Mouse (Mus musculus) kidney, embryonic 16.5 days (tissue): Measurements from ENCODE around the gene Myo7a. TPM values are rescaled to one million over a fixed set of nuclear protein-coding genes. Genes with fewer than 3 reads are reported as not detected.

Experiments used
- ATAC-seq: fragments of 200-750 bp; cut with Nextera tagmentation; 2 replicates; pipeline ENCODE4 v1.8.0; 2017; ENCODE audit warnings: moderate TSS enrichment; ENCODE audit not compliant: low FRiP score, low TSS enrichment
- H3K27ac ChIP-seq: fragments of 300-500 bp; sonication (generic); 2 replicates; pipeline ENCODE4 v1.5.1; 2014; ENCODE audit warnings: low read length
- H3K27me3 ChIP-seq: fragments of 300-500 bp; sonication (generic); 2 replicates; pipeline ENCODE4 v1.6.1; 2014; ENCODE audit warnings: low read length, control low read depth, mixed read lengths; ENCODE audit not compliant: insufficient read depth
- H3K36me3 ChIP-seq: fragments of 300-500 bp; sonication (generic); 2 replicates; pipeline ENCODE4 v1.6.1; 2014; ENCODE audit warnings: low read length, control low read depth, mixed read lengths; ENCODE audit not compliant: insufficient read depth
- H3K4me1 ChIP-seq: fragments of 300-500 bp; sonication (generic); 2 replicates; pipeline ENCODE4 v1.6.1; 2014; ENCODE audit warnings: low read length, control low read depth, mixed read lengths; ENCODE audit not compliant: insufficient read depth
- H3K4me2 ChIP-seq: fragments of 300-500 bp; sonication (generic); replicated peaks from 2 replicates; pipeline ENCODE4 v1.6.1; 2014; ENCODE audit warnings: low read depth, low read length
- H3K4me3 ChIP-seq: fragments of 300-500 bp; sonication (generic); 2 replicates; pipeline ENCODE4 v1.5.1; 2014; ENCODE audit warnings: mild to moderate bottlenecking, low read length
- H3K9ac ChIP-seq: fragments of 300-500 bp; sonication (generic); replicated peaks from 2 replicates; pipeline ENCODE4 v1.6.1; 2014; ENCODE audit warnings: low read length
- H3K9me3 ChIP-seq: fragments of 300-500 bp; sonication (generic); 2 replicates; pipeline ENCODE4 v1.6.1; 2016; ENCODE audit warnings: low read length, control low read depth
- WGBS: fragments of 180-500 bp; shearing (Covaris S2); extraction: QIAGEN DNeasy Blood & Tissue Kit; methylation state at CpG from one replicate; pipeline ENCODE4 v1.1.7; 2014; 5-methylcytosine and 5-hydroxymethylcytosine counted together
- polyA plus RNA-seq: library from polyadenylated mRNA; unstranded; fragments of >200 nt; fragmentation: Nextera tagmentation; extraction: Ambion mirVana; gene quantifications from 2 replicates; pipeline ENCODE4 v1.2.1, GENCODE M21; 2015

The Myo7a gene
- polyA plus RNA-seq, 1 experiment from 2014 or later: 15.2 TPM

DNA sequence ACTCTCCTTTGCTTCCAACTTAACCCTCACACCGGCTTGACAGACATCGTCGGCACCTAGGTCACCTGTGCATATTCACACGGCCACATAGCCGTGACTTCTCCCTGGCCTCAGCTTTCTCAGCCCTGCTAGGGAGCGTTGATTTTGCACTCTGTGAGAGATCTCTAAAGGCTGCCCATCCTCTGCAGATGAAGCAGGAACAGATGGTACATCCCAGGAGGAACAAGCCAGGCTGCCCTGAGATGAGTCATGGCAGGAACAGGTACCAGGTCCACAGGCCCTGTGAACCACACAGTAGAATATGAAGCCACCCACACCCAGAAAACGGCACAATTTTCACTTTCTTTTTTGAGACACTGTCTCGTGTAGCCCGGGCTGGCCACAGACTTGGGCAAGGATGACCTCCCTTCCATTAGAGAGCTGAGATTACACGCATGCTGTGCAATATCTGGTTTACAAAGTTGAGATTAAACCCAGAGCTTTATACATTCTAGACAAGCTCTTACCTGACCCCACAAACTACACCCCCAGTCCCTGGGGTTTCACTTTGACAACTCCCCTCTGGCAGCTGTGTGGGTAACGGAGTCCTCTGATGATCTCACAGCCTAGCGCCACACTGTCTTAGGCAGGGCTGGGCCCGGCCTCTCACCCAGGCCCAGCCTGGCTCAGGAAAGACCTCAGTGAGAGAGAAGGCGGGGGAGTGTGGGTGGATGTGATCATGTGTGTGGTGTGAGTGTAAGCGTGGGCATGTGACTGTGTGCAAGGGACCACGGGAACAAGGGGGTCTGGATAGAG lies 10.5 kb downstream of the Myo7a start:
- Histone ChIP-seq H3K27me3 (peaks cover 12% of the 10 kb centered on the region; the same call in 1 of the 2 replicates), H3K4me3 (no peak overlapping the region), H3K4me2 (no peak overlapping the region), H3K9me3 (no peaks in the 10 kb centered on the region), H3K4me1 (peaks cover 32% of the 10 kb centered on the region), H3K27ac (no peak overlapping the region), H3K9ac (no peak overlapping the region), H3K36me3 (no peaks in the 10 kb centered on the region)
- 77% methylated on average over 16 of the region's 16 CpGs for WGBS
- ATAC-seq: no peak

DNA sequence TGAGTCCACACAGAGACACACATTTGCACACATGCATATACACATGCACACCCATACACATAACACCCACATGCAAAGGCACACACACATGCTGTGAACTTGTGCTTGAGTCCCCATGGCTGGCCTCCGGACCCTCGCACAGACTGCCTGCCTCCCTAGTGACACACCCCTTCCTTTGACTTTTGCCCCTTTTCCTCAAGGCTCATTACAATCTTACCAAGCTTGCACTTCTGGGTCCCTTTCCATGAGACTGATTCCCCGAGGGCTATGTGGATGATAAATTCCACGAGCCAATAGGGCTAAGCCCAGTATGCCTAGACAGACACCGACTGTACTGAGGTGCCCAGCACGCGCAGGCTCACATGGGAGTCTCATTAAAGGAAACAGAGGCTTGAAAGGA lies 13.1 kb downstream of the Myo7a start:
- ATAC-seq: no peak
- Histone ChIP-seq H3K4me2 (no peak overlapping the region), H3K4me1 (peaks cover 34% of the 10 kb centered on the region), H3K4me3 (no peak overlapping the region), H3K36me3 (no peaks in the 10 kb centered on the region), H3K9me3 (no peaks in the 10 kb centered on the region), H3K27ac (peak overlapping the region; percentile 86; the same call in 1 of the 2 replicates), H3K27me3 (peaks cover 10% of the 10 kb centered on the region; the same call in 1 of the 2 replicates), H3K9ac (no peak overlapping the region)
- WGBS: 78% methylated on average over 7 of the region's 7 CpGs

DNA sequence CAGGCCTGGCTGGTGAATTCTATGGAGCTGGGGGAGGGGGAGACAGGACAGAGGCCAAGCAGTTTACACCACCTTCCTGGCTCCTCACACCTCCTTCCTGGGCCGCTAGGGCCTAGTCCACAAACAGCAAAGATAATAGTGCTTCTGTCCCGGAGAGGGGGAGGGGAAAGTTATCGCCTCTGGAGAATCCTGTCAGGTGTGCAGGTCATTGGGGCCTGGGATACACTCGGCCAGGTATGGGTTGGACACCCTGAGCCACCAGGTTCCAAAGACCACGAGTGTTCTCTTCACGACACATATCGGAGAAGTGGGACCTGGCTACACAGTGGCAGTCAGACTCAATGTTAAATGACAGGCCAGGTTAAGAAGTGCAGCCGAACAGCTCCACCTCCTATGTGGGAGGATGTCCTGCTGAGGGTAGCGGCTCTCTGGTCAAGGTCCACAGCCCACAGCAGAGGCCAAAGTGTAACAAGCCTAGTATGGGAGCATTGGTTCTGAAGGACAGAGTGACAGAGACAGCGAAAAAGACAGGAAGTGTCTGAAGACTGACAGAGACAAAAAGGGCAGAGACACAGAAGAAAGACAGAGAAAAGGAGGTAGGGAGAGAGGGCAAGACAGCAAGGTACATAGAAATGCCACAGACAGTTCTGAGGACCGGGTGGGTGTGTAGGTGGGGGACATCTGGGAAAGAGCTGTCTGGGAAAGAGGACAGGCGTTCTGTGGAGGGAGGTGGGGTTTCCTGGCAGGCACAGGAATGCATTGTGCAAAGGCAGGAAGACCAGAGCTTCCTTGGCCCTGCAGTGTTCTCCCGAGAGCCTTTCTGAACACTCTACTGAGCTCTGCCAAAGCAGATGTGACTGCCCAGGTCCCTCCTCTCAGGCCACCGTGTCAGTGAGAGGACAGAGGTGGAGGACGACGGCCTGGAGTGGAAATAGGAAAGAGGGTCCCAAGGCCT lies 14.6 kb downstream of the Myo7a start:
- Histone ChIP-seq H3K4me2 (no peak overlapping the region), H3K4me1 (peaks cover 29% of the 10 kb centered on the region), H3K9me3 (no peaks in the 10 kb centered on the region), H3K4me3 (no peak overlapping the region), H3K27me3 (no peaks in the 10 kb centered on the region), H3K27ac (peak overlapping the region; percentile 86), H3K36me3 (no peaks in the 10 kb centered on the region), H3K9ac (0 out of 2 replicates have a peak overlapping the region, but pooled peaks have one; percentile 47)
- WGBS: 25% methylated on average over 16 of the region's 16 CpGs
- ATAC-seq: peak; percentile 89

DNA sequence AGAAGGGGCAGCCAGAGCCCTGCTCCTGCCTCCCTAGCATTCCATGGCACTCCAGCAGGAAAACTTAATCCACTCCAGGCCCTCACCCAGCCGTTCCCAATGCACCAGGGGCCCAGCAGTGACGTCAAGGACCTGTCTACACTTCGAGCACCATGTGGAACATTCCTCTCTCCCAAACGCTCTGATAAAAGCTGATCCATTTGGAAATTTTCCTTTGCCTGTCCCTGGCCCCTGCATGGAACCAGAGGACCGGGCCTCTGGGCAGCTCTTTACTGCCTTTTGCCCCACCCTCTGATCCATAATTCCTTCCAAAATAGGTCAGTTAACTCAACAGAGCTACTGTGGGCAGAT lies 15.4 kb downstream of the Myo7a start:
- Histone ChIP-seq H3K4me2 (no peak overlapping the region), H3K36me3 (no peaks in the 10 kb centered on the region), H3K27ac (peak overlapping the region; percentile 86), H3K27me3 (no peaks in the 10 kb centered on the region), H3K4me3 (no peak overlapping the region), H3K9me3 (no peaks in the 10 kb centered on the region), H3K4me1 (peaks cover 29% of the 10 kb centered on the region), H3K9ac (no peak overlapping the region)
- 54% methylated on average over 5 of the region's 5 CpGs for WGBS
- 0 out of 2 replicates have a peak, but pooled peaks have one; percentile 1 for ATAC-seq

DNA sequence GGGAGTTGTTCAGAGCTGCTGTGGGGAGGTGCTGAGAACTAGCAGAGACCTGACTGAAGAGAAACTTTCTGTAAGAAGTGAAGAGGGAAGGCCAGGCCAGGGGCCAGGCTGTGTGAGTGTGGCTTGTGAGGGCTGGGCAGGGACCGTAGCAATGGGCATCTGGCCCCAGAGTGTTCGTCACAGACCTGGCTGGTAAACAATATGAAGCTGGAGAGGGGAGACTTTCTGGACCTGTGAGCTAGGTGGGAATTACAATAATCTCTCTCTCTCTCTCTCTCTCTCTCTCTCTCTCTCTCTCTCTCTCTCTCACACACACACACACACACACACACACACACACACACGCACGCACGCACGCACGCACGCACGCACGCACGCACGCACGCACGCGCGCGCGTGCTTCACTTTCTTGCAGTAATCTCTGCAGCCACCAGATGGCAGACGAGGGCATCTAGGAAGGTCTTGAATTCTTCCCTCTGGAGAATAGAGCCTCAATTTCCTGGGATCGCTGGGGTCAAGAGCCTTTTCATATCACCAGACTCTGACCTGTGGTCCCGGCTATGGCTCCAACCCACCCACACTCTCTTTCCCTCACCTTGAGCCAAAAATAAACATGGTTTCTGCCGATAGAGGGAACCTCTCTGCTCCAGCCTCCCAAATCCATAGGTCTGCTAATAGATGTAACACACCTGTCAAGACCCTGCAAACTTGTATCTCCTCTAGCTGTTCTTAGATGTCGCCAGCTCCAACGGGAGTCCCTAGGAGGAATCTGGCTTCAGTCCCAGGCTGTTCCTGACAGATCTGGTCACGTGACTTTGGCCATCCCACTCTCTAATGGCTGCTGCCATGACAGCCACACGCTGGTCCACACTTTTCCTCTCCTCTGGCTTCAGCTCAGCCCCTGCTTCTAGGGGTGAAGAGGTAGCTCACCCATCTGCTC lies 16.1 kb downstream of the Myo7a start:
- H3K36me3 ChIP-seq: no peaks in the 10 kb centered on the region
- peaks cover 29% of the 10 kb centered on the region for H3K4me1 ChIP-seq
- peak overlapping the region; percentile 46 for H3K4me2 ChIP-seq
- H3K9me3 ChIP-seq: no peaks in the 10 kb centered on the region
- peak overlapping the region; percentile 20 for H3K4me3 ChIP-seq
- H3K9ac ChIP-seq: peak overlapping the region; percentile 58
- 14% methylated on average over 24 of the region's 26 CpGs for WGBS
- H3K27ac ChIP-seq: peak overlapping the region; percentile 86; the same call in 1 of the 2 replicates
- ATAC-seq: 0 out of 2 replicates have a peak, but pooled peaks have one; percentile 14
- H3K27me3 ChIP-seq: no peaks in the 10 kb centered on the region

DNA sequence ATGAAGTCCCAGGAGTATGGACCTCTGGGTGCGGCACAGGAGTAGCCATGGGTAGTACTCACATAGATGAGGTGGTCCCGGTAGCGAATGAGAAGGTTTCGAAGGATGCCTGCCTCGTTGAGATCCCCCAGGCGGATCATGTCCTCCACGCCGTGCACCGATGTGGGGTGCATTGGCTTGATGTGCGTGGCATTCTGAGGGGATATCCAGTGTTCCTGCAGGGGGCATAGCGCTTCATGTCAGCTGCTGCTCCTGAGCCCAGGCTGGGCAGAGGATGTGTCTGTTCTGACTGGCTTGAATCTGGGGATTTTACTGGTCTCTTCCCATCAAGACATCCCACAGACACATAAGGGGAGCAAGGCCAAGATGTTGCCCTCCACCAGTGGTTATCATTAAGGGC lies 16.8 kb downstream of the Myo7a start:
- Histone ChIP-seq H3K4me3 (no peak overlapping the region), H3K9ac (peak overlapping the region; percentile 58), H3K27ac (no peak overlapping the region), H3K9me3 (peaks cover 4% of the 10 kb centered on the region; the same call in 1 of the 2 replicates), H3K36me3 (peaks cover 4% of the 10 kb centered on the region), H3K4me2 (peak overlapping the region; percentile 46; the same call in 1 of the 2 replicates), H3K27me3 (no peaks in the 10 kb centered on the region), H3K4me1 (peaks cover 29% of the 10 kb centered on the region)
- WGBS: 96% methylated on average over 11 of the region's 11 CpGs
- no peak for ATAC-seq

DNA sequence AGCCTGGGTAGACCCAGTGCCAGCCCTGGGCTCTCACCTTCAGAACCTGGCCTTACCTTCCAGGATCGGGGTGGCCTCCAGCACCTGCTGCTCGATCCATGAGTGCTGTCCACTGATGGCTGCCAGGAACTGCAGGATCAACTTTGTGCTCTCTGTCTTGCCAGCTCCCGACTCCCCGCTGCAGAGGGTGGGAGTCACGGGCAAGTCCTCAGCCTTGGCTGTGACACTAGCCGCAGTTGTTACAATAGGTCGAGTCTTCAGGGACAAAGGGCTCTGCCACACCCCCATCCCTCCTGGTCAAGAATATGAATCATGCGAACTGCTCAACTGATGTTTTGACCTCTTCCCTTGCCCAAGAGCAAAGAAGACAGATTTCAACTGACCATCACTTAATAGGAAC lies 21.8 kb downstream of the Myo7a start:
- WGBS: 94% methylated on average over 8 of the region's 8 CpGs
- ATAC-seq: no peak
- H3K9ac ChIP-seq: no peak overlapping the region
- peaks cover 15% of the 10 kb centered on the region for H3K36me3 ChIP-seq
- H3K27me3 ChIP-seq: no peaks in the 10 kb centered on the region
- H3K4me1 ChIP-seq: no peaks in the 10 kb centered on the region
- H3K4me2 ChIP-seq: no peak overlapping the region
- H3K27ac ChIP-seq: no peak overlapping the region
- peaks cover 13% of the 10 kb centered on the region; the same call in 1 of the 2 replicates for H3K9me3 ChIP-seq
- H3K4me3 ChIP-seq: no peak overlapping the region

DNA sequence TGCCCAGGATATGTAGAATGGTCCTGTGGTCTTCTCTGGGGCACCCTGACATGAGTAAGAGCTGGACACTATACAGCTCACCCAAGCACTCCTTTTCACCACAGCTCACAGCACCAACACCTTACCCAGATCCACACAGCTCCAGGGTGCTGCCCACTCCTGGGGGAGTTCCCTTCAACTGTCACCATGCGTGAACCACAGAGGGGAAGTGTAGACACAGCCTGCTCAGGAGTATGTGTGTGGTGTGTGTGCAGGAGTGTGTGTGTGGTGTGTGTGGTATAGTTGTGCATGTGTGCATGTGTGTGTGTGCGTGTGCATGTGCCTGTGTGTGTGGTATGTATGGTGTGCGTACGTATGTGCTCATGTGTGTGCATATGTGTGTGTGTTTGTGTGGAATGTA lies 23.5 kb downstream of the Myo7a start:
- H3K27ac ChIP-seq: no peak overlapping the region
- no peak overlapping the region for H3K9ac ChIP-seq
- peaks cover 15% of the 10 kb centered on the region for H3K36me3 ChIP-seq
- H3K4me3 ChIP-seq: no peak overlapping the region
- 92% methylated on average over 4 of the region's 4 CpGs for WGBS
- peaks cover 13% of the 10 kb centered on the region; the same call in 1 of the 2 replicates for H3K9me3 ChIP-seq
- ATAC-seq: no peak
- no peaks in the 10 kb centered on the region for H3K4me1 ChIP-seq
- no peaks in the 10 kb centered on the region for H3K27me3 ChIP-seq
- no peak overlapping the region for H3K4me2 ChIP-seq

DNA sequence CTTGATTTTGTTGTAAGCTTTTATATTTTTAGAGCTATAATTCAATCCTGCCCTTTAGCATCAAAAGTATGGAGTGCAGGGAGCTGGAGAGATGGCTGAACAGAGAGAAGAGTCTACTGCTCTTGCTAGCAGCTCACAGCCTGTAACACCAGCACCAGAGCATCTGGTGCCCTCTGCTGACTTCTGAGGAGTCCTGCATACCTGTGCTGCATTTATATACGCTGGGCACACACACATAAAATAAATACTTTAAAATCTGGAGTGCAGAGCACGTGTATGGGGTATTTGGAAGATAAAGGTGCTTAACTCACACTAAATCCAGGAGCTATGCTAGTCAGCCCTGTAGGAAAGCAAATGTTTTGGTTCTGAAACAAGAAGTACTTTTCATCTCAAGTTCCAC lies 33.0 kb downstream of the Myo7a start:
- Histone ChIP-seq H3K27me3 (no peaks in the 10 kb centered on the region), H3K9me3 (no peaks in the 10 kb centered on the region), H3K4me1 (peaks cover 22% of the 10 kb centered on the region; the same call in 1 of the 2 replicates), H3K4me3 (no peak overlapping the region), H3K4me2 (no peak overlapping the region), H3K36me3 (no peaks in the 10 kb centered on the region), H3K9ac (no peak overlapping the region), H3K27ac (no peak overlapping the region)
- ATAC-seq: no peak
- 53% methylated on average over 2 of the region's 2 CpGs for WGBS
